Mouse (Mus musculus): ENCODE results near the gene Sept9. TPM values are rescaled to one million over a fixed set of nuclear protein-coding genes. Genes with fewer than 3 reads are reported as not detected.
A peak's percentile ranks its signal among the peaks of the same experiment; 100 is the strongest.

Sept9 gene
- polyA plus RNA-seq, 1 experiment from 2014 or later, result 135 TPM

DNA sequence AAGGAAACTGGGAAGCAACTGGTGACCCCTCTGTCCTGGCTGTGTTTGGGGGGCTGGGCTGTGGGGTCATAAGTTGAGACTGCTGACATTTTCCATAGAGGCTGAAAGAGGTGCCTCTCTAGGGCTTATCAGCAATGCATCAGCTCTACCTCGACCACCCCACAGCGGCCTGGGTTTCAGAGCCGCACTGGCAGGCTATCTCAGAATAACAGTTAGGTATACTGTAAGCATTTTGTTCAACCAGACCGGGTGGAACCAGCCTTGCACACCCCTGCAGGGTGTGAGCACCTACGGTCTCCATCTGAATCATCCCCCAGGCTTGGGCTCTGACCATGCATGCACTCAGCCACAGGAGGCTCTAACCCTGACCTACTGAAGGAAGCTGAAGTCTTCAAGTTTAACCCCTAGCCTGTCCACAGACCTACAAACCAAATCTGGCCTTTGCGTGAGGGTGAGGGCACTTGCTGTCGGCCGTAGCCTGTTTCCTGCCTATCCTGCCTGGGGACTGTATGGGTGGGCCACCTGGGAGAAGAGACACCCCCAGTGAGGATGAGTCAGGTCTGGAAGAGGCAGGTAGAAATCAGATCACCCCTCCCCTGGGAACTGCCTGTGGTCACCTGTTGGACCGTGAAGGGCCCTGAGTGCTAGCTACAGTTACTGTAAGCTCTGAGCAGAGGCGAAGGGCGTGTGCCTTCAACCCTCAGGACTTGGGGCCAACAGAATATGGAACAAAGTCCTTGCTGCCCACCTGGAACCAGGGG, 151.2 kb downstream of the Sept9 start:
- Histone ChIP-seq H3K36me3 (peaks cover 45% of the 10 kb centered on the region), H3K9ac (no peak overlapping the region), H3K27ac (peak overlapping the region; percentile 82), H3K9me3 (no peaks in the 10 kb centered on the region), H3K4me3 (no peak overlapping the region), H3K27me3 (no peaks in the 10 kb centered on the region), H3K4me1 (peaks cover 50% of the 10 kb centered on the region), H3K4me2 (no peak overlapping the region)
- WGBS, result 78% methylated on average over 11 of the region's 11 CpGs
- ATAC-seq (ENCODE audit: insufficient number of reproducible peaks, low FRiP score, low TSS enrichment, low read depth), result no peak

DNA sequence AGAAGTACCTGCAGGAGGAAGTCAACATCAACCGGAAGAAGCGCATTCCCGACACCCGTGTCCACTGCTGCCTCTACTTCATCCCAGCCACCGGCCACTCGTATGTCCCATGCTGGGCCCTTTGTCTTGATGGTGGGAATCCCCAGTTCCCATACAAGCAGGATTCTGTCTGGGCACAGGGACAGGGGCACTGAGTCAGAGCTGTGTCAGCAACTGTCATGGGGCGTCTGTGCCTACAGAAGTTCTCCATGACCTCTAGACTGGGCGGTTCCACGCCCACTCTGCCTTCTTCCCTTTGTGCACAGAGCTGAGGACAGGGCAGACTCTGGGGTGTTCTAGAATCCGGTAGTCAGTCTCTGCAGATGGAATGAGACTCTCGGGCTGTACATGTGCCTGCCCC, 153.7 kb downstream of the Sept9 start:
- Histone ChIP-seq H3K4me3 (no peak overlapping the region), H3K4me1 (peaks cover 29% of the 10 kb centered on the region), H3K9me3 (no peaks in the 10 kb centered on the region), H3K27me3 (no peaks in the 10 kb centered on the region), H3K36me3 (peaks cover 68% of the 10 kb centered on the region), H3K27ac (no peak overlapping the region), H3K4me2 (no peak overlapping the region), H3K9ac (no peak overlapping the region)
- WGBS, result 91% methylated on average over 11 of the region's 11 CpGs
- no peak for ATAC-seq (ENCODE audit: insufficient number of reproducible peaks, low FRiP score, low TSS enrichment, low read depth)

DNA sequence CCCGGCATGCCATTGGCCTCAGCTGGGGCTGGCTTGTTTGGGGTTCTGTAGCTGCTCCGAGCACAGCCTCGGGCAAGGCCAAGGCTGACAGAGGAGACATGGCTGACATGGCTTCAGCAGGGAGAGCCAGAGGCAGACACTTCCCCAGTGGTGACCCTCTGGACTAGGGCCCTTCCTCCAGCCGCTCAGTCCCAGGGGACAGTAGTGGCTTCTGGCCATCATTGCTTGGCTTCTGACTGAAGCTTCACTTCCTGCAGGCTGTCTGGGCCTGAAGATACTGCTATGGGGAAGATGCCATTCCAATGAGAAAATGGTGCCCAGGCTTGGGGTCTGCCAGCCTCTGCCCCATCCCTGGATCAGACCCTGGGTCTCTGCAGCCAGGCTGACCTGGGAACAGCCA, 154.6 kb downstream of the Sept9 start:
- Histone ChIP-seq H3K27ac (no peak overlapping the region), H3K4me3 (no peak overlapping the region), H3K4me1 (peaks cover 20% of the 10 kb centered on the region), H3K27me3 (no peaks in the 10 kb centered on the region), H3K9me3 (no peaks in the 10 kb centered on the region), H3K9ac (no peak overlapping the region), H3K4me2 (no peak overlapping the region), H3K36me3 (peaks cover 75% of the 10 kb centered on the region)
- WGBS, result 92% methylated on average over 4 of the region's 4 CpGs
- ATAC-seq (ENCODE audit: insufficient number of reproducible peaks, low FRiP score, low TSS enrichment, low read depth), result no peak

GRCm38 (mm10) chr11:117356937-117357336, 157.5 kb downstream of the Sept9 start:
- H3K27me3 ChIP-seq, result no peaks in the 10 kb centered on the region
- no peaks in the 10 kb centered on the region for H3K9me3 ChIP-seq
- ATAC-seq (ENCODE audit: insufficient number of reproducible peaks, low FRiP score, low TSS enrichment, low read depth), result no peak
- 62% methylated on average over 3 of the region's 3 CpGs for WGBS
- no peak overlapping the region; the same call in 1 of the 2 replicates for H3K27ac ChIP-seq
- no peak overlapping the region for H3K4me3 ChIP-seq
- no peak overlapping the region for H3K4me2 ChIP-seq
- no peak overlapping the region for H3K9ac ChIP-seq
- peaks cover 93% of the 10 kb centered on the region for H3K36me3 ChIP-seq
- H3K4me1 ChIP-seq, result peaks cover 10% of the 10 kb centered on the region; the same call in 1 of the 2 replicates

GRCm38 (mm10) chr11:117357916-117358639, 158.6 kb downstream of the Sept9 start:
- Histone ChIP-seq H3K4me3 (no peak overlapping the region), H3K36me3 (peaks cover 89% of the 10 kb centered on the region), H3K9ac (no peak overlapping the region), H3K27ac (peak overlapping the region; percentile 54), H3K9me3 (no peaks in the 10 kb centered on the region), H3K4me2 (no peak overlapping the region), H3K27me3 (no peaks in the 10 kb centered on the region), H3K4me1 (peaks cover 10% of the 10 kb centered on the region; the same call in 1 of the 2 replicates)
- WGBS, result 38% methylated on average over 8 of the region's 8 CpGs
- peak; percentile 73; the same call in 1 of the 2 replicates for ATAC-seq (ENCODE audit: insufficient number of reproducible peaks, low FRiP score, low TSS enrichment, low read depth)

DNA sequence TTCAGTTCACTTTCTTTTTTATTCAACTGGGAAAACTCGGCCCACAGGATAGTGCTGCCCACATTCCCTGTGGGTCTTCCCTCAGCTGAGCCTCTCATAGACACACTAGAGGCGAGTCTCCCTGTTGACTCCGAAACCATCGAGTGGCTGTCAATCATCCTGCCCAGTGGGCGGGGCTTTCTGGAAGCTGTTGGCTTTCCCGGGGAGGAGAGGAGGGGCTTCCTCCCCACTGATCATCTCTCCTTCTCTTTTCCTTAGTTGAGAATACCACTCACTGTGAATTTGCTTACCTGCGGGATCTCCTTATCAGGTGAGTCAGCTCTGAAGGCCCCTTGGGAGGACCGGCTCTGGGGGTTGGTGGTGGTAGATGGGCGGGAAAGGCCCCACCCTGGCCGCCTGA, 159.7 kb downstream of the Sept9 start:
- Histone ChIP-seq H3K36me3 (peaks cover 78% of the 10 kb centered on the region), H3K4me3 (no peak overlapping the region), H3K27ac (no peak overlapping the region), H3K4me2 (no peak overlapping the region), H3K9ac (no peak overlapping the region), H3K27me3 (no peaks in the 10 kb centered on the region), H3K4me1 (peaks cover 18% of the 10 kb centered on the region), H3K9me3 (no peaks in the 10 kb centered on the region)
- ATAC-seq (ENCODE audit: insufficient number of reproducible peaks, low FRiP score, low TSS enrichment, low read depth), result no peak
- 82% methylated on average over 10 of the region's 10 CpGs for WGBS

GRCm38 (mm10) chr11:117359870-117360269, 160.4 kb downstream of the Sept9 start:
- H3K4me1 ChIP-seq, result peaks cover 19% of the 10 kb centered on the region
- no peaks in the 10 kb centered on the region for H3K9me3 ChIP-seq
- H3K4me2 ChIP-seq, result no peak overlapping the region
- no peak overlapping the region for H3K9ac ChIP-seq
- peaks cover 71% of the 10 kb centered on the region for H3K36me3 ChIP-seq
- H3K27ac ChIP-seq, result no peak overlapping the region
- ATAC-seq (ENCODE audit: insufficient number of reproducible peaks, low FRiP score, low TSS enrichment, low read depth), result no peak
- H3K4me3 ChIP-seq, result no peak overlapping the region
- WGBS, result 63% methylated on average over 5 of the region's 5 CpGs
- no peaks in the 10 kb centered on the region for H3K27me3 ChIP-seq

- Histone ChIP-seq H3K4me2 (no peak overlapping the region), H3K36me3 (peaks cover 64% of the 10 kb centered on the region), H3K9ac (no peak overlapping the region), H3K27me3 (no peaks in the 10 kb centered on the region), H3K4me3 (no peak overlapping the region), H3K4me1 (peaks cover 26% of the 10 kb centered on the region), H3K9me3 (no peaks in the 10 kb centered on the region), H3K27ac (no peak overlapping the region)
- ATAC-seq (ENCODE audit: insufficient number of reproducible peaks, low FRiP score, low TSS enrichment, low read depth), result no peak
- 71% methylated on average over 7 of the region's 7 CpGs for WGBS
Observed at GRCm38 (mm10) chr11:117360561-117360960, 161.1 kb downstream of the Sept9 start.

- no peak overlapping the region for H3K4me3 ChIP-seq
- H3K4me2 ChIP-seq, result no peak overlapping the region
- peaks cover 29% of the 10 kb centered on the region for H3K4me1 ChIP-seq
- no peak for ATAC-seq (ENCODE audit: insufficient number of reproducible peaks, low FRiP score, low TSS enrichment, low read depth)
- H3K27ac ChIP-seq, result no peak overlapping the region
- no peaks in the 10 kb centered on the region for H3K9me3 ChIP-seq
- no peaks in the 10 kb centered on the region for H3K27me3 ChIP-seq
- 88% methylated on average over 2 of the region's 2 CpGs for WGBS
- H3K9ac ChIP-seq, result no peak overlapping the region
- H3K36me3 ChIP-seq, result peaks cover 47% of the 10 kb centered on the region
Observed at GRCm38 (mm10) chr11:117362307-117362706, 162.8 kb downstream of the Sept9 start.

DNA sequence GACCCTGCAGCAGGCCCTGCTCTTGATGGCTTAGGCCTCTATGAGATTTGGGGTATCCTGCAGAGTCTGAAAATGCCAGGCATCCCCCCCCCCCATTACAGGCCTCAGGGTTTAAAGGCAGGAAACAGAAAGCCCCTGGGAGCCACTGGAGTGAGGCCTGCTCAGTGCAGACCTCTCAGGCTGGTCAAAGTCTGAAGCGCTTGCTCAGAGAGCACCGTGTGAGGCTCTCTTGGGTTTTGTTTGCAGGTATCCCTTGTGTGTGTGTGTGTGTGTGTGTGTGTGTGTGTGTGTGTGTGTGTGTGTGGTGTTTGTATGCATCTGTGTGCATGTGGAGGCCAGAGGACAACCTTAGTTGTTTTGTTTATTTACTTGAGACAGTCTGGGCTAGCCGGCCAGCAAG, 164.5 kb downstream of the Sept9 start:
- Histone ChIP-seq H3K4me3 (no peak overlapping the region), H3K36me3 (peaks cover 35% of the 10 kb centered on the region), H3K4me1 (peaks cover 25% of the 10 kb centered on the region), H3K9ac (no peak overlapping the region), H3K27ac (no peak overlapping the region), H3K27me3 (no peaks in the 10 kb centered on the region), H3K4me2 (no peak overlapping the region), H3K9me3 (no peaks in the 10 kb centered on the region)
- 45% methylated on average over 3 of the region's 3 CpGs for WGBS
- ATAC-seq (ENCODE audit: insufficient number of reproducible peaks, low FRiP score, low TSS enrichment, low read depth), result no peak

DNA sequence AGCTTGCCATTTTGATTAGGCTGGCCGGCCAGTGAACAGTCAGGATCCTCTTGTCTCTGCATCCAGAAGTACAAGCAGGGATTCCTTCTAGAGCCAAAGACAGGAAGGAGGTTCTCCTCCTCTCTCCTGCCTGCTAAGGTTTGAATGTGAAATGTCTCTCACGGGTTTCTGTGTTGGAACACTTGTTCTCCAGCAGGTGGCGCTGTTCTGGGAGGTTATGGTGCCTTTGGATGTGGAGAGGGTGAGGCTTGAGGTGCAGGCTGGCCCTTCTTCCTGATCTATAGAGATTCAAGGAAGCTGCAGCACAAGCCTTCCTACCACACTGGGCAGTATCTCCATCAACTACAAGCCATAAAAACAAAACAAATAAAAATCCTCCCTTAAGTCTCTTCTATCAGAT, 167.0 kb downstream of the Sept9 start:
- H3K9ac ChIP-seq, result no peak overlapping the region
- 23% methylated on average over 3 of the region's 3 CpGs for WGBS

DNA sequence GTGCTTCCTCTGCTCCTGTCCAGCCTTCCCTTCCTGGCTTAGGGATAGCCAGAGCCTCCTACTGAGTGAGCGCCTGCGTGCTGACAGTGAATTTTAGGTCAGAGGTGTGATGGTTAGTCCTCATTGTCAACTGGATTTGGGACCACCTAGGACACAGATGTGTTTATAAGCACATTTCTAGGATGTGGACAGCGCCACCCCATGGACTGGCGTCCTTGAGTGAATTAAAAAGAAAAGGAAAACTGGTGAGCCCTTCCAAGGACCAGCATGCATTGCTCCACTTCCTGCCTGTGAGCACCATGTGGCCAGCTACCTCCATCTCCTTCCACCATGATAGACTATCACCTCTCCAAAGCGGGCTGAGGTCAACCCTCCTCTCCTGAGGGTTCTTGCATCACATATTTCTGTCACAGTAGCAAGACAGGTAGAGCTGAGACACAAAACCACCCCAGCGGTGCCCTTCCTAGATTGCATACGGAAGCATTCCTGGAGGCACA, 167.4 kb downstream of the Sept9 start:
- peaks cover 8% of the 10 kb centered on the region for H3K36me3 ChIP-seq
- H3K4me3 ChIP-seq, result no peak overlapping the region
- H3K4me2 ChIP-seq, result no peak overlapping the region
- WGBS, result 83% methylated on average over 7 of the region's 7 CpGs
- ATAC-seq (ENCODE audit: insufficient number of reproducible peaks, low FRiP score, low TSS enrichment, low read depth), result no peak
- H3K4me1 ChIP-seq, result peaks cover 34% of the 10 kb centered on the region
- H3K27ac ChIP-seq, result no peak overlapping the region
- no peaks in the 10 kb centered on the region for H3K27me3 ChIP-seq
- no peaks in the 10 kb centered on the region for H3K9me3 ChIP-seq
- H3K9ac ChIP-seq, result no peak overlapping the region

More for the DNA sequence above, 167.0 kb downstream of the Sept9 start:
- no peak for ATAC-seq (ENCODE audit: insufficient number of reproducible peaks, low FRiP score, low TSS enrichment, low read depth)
- Histone ChIP-seq H3K4me3 (no peak overlapping the region), H3K27ac (no peak overlapping the region), H3K27me3 (no peaks in the 10 kb centered on the region), H3K36me3 (peaks cover 13% of the 10 kb centered on the region), H3K9me3 (no peaks in the 10 kb centered on the region), H3K4me1 (peaks cover 33% of the 10 kb centered on the region), H3K4me2 (no peak overlapping the region)
